Mouse (Mus musculus): ENCODE data around the gene Ints6. TPM values are rescaled to one million over a fixed set of nuclear protein-coding genes. Genes with fewer than 3 reads are reported as not detected.
A peak's percentile ranks its signal among the peaks of the same experiment; 100 is the strongest.

Ints6 gene
- 10 to 100 TPM; 13.6 to 16.9 TPM for total RNA-seq (2021)
- polyA plus RNA-seq (2012; rRNA removed), result 3.7 and 6.7 TPM in 2 replicates
- long read RNA-seq, partial matches to known transcripts, result 4 of 24 reads
- long read RNA-seq, other reads (novel, unspliced or antisense), result 20 of 24 reads

GRCm38 (mm10) chr14:62761036-62761881, at the start of gene Ints6:
Ints6 (minus strand) TSS chr14:62761169.
- H3K4me3 ChIP-seq, result peak within 1 kb of the TSS; percentile 91
- TF ChIP-seq POLR2A (IDR thresholded peaks at IDR 0.05; ENCODE audit: insufficient read depth, low read depth, low read length) (peak; percentile 100), EP300 (IDR thresholded peaks at IDR 0.05; ENCODE audit: insufficient read depth, low read depth, low read length) (peak; percentile 97), CTCF (IDR thresholded peaks at IDR 0.05) (no peak)
- H3K4me1 ChIP-seq (ENCODE audit: control insufficient read depth, insufficient read depth, low read length), result no peaks in the 10 kb centered on the region
- H3K9ac ChIP-seq (ENCODE audit: low read depth, low read length), result peak within 1 kb of the TSS; percentile 95
- WGBS, result under 1% methylated on average over 72 of the region's 72 CpGs
- H3K79me2 ChIP-seq (replicated peaks; ENCODE audit: control insufficient read depth, insufficient read depth, low read length), result no peaks in the 10 kb centered on the region
- H3K27me3 ChIP-seq (ENCODE audit: control insufficient read depth, insufficient read depth, low read length), result no peaks in the 10 kb centered on the region
- H3K36me3 ChIP-seq (ENCODE audit: control insufficient read depth, insufficient read depth, low read length), result peaks cover 16% of the 10 kb centered on the region
- DNase-seq, result peak; percentile 96 to 99
- intact Hi-C loops (cut with DNase I), result loop anchor here (1.0 to 5.0 kb wide), 4 partner anchors 76 to 206 kb away; partner anchors contain the start of genes Fam124a and Wdfy2
- H3K27ac ChIP-seq, result peak within 1 kb of the TSS; percentile 98

GRCm38 (mm10) chr14:62808661-62809523, 47.9 kb upstream of the Ints6 start:
- DNase-seq, result peak in 1 of 2 experiments; percentile 11
- intact Hi-C loops (cut with DNase I), result no loop called here
- Histone ChIP-seq H3K9ac (ENCODE audit: low read depth, low read length) (no peak overlapping the region), H3K36me3 (ENCODE audit: control insufficient read depth, insufficient read depth, low read length) (no peaks in the 10 kb centered on the region), H3K79me2 (replicated peaks; ENCODE audit: control insufficient read depth, insufficient read depth, low read length) (no peaks in the 10 kb centered on the region), H3K27ac (no peak overlapping the region), H3K4me1 (ENCODE audit: control insufficient read depth, insufficient read depth, low read length) (no peaks in the 10 kb centered on the region), H3K4me3 (no peak overlapping the region), H3K27me3 (ENCODE audit: control insufficient read depth, insufficient read depth, low read length) (no peaks in the 10 kb centered on the region)
- no peak for TF ChIP-seq CTCF (IDR thresholded peaks at IDR 0.05)
- no peak for TF ChIP-seq EP300 (IDR thresholded peaks at IDR 0.05; ENCODE audit: insufficient read depth, low read depth, low read length)
- TF ChIP-seq POLR2A (IDR thresholded peaks at IDR 0.05; ENCODE audit: insufficient read depth, low read depth, low read length), result no peak
- WGBS, result 57% methylated on average over 7 of the region's 7 CpGs

- Histone ChIP-seq H3K4me1 (ENCODE audit: control insufficient read depth, insufficient read depth, low read length) (no peaks in the 10 kb centered on the region), H3K27ac (no peak overlapping the region), H3K79me2 (replicated peaks; ENCODE audit: control insufficient read depth, insufficient read depth, low read length) (no peaks in the 10 kb centered on the region), H3K27me3 (ENCODE audit: control insufficient read depth, insufficient read depth, low read length) (no peaks in the 10 kb centered on the region), H3K36me3 (ENCODE audit: control insufficient read depth, insufficient read depth, low read length) (no peaks in the 10 kb centered on the region), H3K9ac (ENCODE audit: low read depth, low read length) (no peak overlapping the region), H3K4me3 (no peak overlapping the region)
- intact Hi-C loops (cut with DNase I), result no loop called here
- 28% methylated on average over 3 of the region's 3 CpGs for WGBS
- DNase-seq, result no peak
- TF ChIP-seq POLR2A (IDR thresholded peaks at IDR 0.05; ENCODE audit: insufficient read depth, low read depth, low read length), result no peak
- TF ChIP-seq CTCF (IDR thresholded peaks at IDR 0.05), result no peak
- TF ChIP-seq EP300 (IDR thresholded peaks at IDR 0.05; ENCODE audit: insufficient read depth, low read depth, low read length), result no peak
These were observed 46.0 kb upstream of the Ints6 start for GRCm38 (mm10) chr14:62806921-62807320.

DNA sequence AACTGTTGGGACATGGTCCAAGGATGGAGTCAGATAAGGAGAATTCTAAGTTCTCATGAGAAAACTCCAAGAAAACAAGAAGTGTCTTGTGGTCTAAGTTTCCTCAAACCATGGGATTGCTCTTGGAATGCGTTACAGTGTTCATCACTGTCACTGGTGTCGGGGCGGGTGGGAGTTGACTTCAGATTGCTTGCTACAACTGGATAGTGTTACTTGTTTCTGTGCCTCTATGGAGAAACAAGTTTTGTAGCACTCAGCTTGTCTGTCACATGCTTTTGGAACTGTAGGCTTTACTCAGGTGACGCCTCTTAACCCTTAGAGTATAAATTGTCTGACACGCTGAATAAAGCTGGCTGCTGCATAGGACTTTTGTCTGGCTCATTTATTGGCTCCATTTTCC, 42.2 kb upstream of the Ints6 start:
- Histone ChIP-seq H3K4me1 (ENCODE audit: control insufficient read depth, insufficient read depth, low read length) (no peaks in the 10 kb centered on the region; the same call in 1 of the 2 replicates), H3K9ac (ENCODE audit: low read depth, low read length) (no peak overlapping the region), H3K36me3 (ENCODE audit: control insufficient read depth, insufficient read depth, low read length) (no peaks in the 10 kb centered on the region; the same call in 1 of the 2 replicates), H3K4me3 (no peak overlapping the region), H3K27ac (no peak overlapping the region), H3K27me3 (ENCODE audit: control insufficient read depth, insufficient read depth, low read length) (no peaks in the 10 kb centered on the region), H3K79me2 (replicated peaks; ENCODE audit: control insufficient read depth, insufficient read depth, low read length) (no peaks in the 10 kb centered on the region)
- WGBS, result 87% methylated on average over 5 of the region's 5 CpGs
- intact Hi-C loops (cut with DNase I), result no loop called here
- no peak for TF ChIP-seq EP300 (IDR thresholded peaks at IDR 0.05; ENCODE audit: insufficient read depth, low read depth, low read length)
- TF ChIP-seq CTCF (IDR thresholded peaks at IDR 0.05), result no peak
- no peak for TF ChIP-seq POLR2A (IDR thresholded peaks at IDR 0.05; ENCODE audit: insufficient read depth, low read depth, low read length)
- no peak for DNase-seq

DNA sequence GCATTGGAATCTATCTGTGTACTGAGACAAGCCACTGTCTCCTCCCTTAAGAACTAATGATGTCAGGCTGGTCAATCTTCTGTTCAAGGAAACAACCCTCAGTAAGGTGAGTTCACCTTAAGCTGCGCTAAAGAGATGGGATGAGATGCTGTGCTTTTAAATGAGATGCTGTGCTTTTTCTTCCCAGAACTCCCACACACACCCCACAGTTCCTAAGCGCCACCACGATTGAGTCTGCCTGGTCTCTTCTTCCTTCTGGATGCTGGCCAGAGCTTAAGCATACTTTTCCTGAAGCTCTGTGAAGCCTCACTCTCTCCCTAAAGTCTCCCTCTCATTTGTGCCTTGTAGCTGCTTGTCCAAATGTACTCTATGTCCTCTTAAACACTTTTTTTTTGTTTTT, 39.8 kb upstream of the Ints6 start:
- no peak overlapping the region for H3K27ac ChIP-seq
- no peak for TF ChIP-seq EP300 (IDR thresholded peaks at IDR 0.05; ENCODE audit: insufficient read depth, low read depth, low read length)
- TF ChIP-seq POLR2A (IDR thresholded peaks at IDR 0.05; ENCODE audit: insufficient read depth, low read depth, low read length), result no peak
- TF ChIP-seq CTCF (IDR thresholded peaks at IDR 0.05), result no peak
- DNase-seq, result no peak
- no peaks in the 10 kb centered on the region for H3K79me2 ChIP-seq (replicated peaks; ENCODE audit: control insufficient read depth, insufficient read depth, low read length)
- H3K9ac ChIP-seq (ENCODE audit: low read depth, low read length), result no peak overlapping the region
- 58% methylated on average over 3 of the region's 3 CpGs for WGBS
- no peaks in the 10 kb centered on the region for H3K27me3 ChIP-seq (ENCODE audit: control insufficient read depth, insufficient read depth, low read length)
- intact Hi-C loops (cut with DNase I), result no loop called here
- H3K36me3 ChIP-seq (ENCODE audit: control insufficient read depth, insufficient read depth, low read length), result no peaks in the 10 kb centered on the region; the same call in 1 of the 2 replicates
- H3K4me1 ChIP-seq (ENCODE audit: control insufficient read depth, insufficient read depth, low read length), result no peaks in the 10 kb centered on the region; the same call in 1 of the 2 replicates
- H3K4me3 ChIP-seq, result no peak overlapping the region
